Mouse (Mus musculus) T-cell, adult 2 months (primary cell): ENCODE results near the gene Ggt7.
"Not testable (repeated sequence)": the region's sequence is repeated elsewhere in the genome, so short reads cannot be mapped to it uniquely, and the experiment has no call there.

Experiments
- DNase-seq: peaks from one replicate; pipeline ENCODE4 v3.0.0; 2022; ENCODE audit warnings: low spot score

Ggt7 gene

DNA sequence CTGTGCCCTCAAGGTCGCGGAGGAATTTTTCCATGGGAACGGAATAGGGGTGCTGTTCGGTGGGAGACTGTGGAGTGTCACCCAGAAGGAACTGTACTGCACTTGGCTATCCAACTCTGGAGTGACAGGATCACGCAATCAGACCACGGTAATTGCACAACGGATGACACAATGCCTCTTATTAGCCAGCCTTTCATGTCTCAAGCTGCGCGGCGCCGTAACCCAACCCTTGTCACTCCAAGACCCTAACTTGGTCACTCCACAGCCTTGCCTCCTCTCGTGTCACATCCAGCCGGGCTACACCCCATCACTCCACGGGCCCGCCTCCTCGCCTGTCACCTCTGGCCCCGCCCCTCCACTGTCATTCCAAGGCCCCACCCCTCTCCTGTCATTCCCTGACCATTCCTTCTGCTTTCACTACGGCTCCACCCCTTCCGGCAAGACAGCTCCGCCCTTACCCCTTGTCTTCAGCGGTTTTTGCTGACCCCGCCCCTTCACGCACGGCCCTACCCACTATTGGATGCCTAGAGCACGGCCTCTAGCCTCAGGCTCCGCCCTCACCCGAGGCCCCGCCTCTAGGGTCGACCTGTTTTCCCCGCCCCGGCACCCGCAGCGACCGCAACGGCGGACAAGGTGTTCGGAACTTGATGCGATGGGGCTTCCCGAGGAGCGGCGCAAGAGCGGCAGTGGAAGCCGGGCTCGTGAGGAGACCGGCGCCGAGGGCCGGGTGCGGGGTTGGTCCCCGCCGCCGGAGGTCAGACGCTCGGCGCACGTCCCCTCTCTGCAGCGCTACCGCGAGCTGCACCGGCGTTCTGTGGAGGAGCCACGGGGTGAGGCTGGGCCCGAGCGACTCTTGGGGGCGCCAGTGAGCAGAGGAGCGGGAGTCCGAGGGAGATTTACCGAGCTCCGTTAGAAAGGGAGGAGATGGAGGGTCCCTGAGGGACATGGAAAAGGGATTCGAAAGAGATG, at the start of gene Ggt7, which contains the start of gene Acss2:
TSS of gene Ggt7 (minus strand) at position 783 of the 969 bp plus-strand sequence.
TSS of gene Acss2 (plus strand) at position 494 of the 969 bp plus-strand sequence.
- peak; percentile 97 for DNase-seq

DNA sequence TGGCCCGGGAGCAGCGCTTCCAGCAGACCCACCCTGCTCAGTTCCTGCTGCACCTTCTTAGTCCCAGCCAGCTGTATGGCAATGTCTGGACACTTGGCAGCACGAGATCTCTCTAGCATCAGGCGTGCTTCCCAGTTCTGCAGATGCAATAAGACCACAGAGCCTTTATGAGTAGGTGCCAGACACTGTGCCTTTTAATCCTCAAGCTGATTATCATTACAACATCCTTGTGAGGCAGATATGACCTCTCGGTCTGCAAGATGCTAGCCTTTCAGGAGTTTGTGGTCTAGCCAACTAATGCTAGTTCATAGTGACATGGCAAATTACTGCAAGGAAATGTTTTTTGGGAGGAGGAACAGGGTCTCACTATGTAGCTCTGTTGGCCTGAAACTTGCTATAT, 49.7 kb upstream of the Ggt7 start:
- DNase-seq, result no peak

- DNase-seq, result no peak
These were observed 44.9 kb upstream of the Ggt7 start for GRCm38 (mm10) chr2:155562934-155563333.

- no peak for DNase-seq
These were observed 44.2 kb upstream of the Ggt7 start for GRCm38 (mm10) chr2:155562209-155562608.

DNA sequence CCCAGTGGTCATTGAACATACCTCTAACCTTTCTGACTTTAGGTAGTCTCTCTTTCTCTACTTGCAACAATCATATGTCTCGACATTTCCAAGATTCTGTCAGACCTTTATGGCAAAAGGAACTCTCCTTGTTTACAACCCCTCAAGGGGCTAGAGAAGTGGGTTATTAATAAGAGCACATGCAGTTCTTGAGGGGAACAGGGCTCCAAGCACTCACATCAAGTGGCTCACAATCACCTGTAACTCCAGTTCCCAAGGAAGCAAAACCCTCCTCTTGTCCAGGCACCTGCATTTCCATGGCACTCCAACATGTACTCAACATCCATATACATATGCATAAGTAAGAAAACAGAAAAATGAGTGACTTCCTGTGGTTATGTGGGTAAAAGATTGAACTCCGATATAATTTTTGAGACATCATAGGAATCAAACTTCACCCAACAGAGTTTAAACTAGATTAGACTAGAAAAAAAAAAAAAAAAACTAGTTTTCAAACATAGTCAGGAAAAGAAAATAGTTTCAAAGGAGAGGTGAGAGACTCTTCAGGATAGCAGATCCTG, 36.5 kb upstream of the Ggt7 start:
- peak; percentile 16 for DNase-seq

DNA sequence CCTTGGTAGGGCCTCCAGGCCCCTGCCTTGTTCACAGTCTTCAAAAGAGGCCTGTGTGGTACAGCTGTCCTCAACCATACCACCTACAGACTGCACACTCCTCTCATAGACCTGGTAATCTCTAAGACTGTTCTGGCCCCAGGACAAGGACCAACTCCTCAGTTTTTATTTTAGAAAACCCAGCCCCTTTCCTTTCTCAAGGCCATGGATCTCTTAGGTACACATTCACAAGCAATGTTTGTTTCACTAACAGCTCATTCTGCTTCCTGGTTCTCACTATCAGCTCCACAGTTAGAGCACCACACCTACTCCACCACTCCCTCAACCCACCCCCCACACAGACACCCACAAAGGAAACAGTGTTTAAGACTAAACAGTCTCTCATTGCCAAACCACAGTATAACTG, 34.9 kb upstream of the Ggt7 start:
- DNase-seq, result peak; percentile 74

DNA sequence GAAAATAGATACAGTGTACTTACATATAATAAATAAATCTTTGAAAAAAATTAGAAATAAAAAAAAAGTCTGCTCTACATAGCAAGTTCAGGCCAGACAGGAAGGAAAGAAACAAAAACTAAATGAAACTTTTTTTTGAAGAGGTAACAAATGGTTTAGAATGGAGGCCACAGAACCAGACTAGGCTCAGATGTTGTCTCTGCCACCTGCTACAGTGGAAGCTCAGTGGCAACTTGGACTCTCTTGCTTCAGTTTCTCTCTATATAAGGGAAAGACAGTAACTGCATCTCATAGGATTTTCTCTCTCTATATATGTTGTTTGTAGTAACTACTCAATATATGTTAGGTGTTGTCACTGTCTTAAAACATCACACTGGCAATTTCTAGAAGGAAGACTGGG, 34.3 kb upstream of the Ggt7 start:
- DNase-seq, result no peak

- DNase-seq, result no peak
These were observed 28.9 kb upstream of the Ggt7 start for GRCm38 (mm10) chr2:155546955-155547354.

DNA sequence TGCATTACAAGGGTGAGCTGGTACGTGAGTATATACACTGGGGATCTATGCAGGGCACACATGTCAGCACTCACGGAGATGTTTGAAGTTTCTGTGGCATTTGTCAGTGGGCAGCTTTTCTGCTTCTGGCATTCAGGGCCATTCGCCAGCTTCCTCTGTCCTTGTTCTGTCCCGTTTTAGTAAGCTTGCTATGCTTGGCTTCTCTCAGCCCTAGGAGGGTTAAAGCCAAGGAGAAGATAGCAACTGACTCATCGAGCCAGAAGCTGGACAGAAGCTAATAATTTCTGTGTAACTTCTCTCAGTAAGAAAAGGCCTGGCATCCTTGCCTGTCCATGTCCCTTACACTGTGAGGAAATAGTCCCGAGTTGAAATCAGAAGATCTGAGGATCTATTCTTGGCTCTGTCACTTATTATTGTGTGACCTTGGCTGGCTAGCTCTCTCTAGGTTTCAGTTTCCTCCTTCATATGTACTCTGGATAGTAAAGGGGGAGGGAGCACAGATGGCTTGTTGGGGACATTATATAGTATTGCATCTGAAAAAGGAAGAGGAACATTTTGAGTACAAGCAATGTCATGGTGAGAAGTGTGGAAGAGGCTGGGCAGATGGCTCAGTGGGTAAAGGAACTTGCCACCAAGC, 22.9 kb upstream of the Ggt7 start:
- no peak for DNase-seq

DNA sequence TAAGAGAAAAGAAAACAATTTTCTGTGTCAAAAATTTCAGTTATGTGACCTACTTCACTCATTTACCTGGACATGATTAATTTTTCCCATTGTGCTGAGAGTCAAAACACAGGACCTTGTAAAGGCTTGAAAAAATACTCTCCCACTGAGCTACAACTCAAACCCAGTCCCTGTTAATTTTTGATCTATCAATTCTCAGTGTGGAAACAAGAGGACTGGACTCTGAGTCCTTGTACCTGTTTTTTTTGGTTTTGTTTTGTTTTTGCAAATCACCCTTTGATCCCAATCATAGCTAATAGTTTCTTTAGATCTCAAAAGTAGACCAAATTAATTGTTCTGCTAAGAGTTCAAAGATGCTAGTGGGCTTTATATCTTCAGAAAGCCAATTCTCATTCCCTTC, 21.7 kb upstream of the Ggt7 start:
- DNase-seq, result no peak

- not testable (repeated sequence) for DNase-seq
These were observed 20.5 kb upstream of the Ggt7 start for GRCm38 (mm10) chr2:155538463-155539057.

- DNase-seq, result peak; percentile 19
These were observed 19.9 kb upstream of the Ggt7 start for GRCm38 (mm10) chr2:155537761-155538462.

GRCm38 (mm10) chr2:155536292-155536691, 18.3 kb upstream of the Ggt7 start:
- DNase-seq, result no peak

DNA sequence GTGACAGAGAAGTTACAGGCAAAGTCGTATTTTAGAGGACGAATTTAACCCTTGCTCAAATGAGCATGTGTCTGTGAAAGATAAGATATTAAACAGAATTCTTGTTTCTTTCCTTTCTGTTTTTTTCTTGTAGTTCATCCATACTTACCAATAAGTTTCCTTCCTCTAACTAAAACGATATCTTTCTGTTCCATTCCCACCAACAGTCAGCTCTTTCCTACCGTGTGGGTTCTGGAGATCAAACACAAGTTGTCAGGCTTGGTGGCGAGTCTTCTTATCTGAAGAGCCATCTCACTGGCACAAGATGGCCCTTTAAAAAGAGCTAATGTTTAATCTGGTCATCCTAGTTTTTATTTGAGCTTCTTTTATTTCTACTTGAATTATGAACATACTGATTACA, 9.3 kb upstream of the Ggt7 start:
- no peak for DNase-seq

DNA sequence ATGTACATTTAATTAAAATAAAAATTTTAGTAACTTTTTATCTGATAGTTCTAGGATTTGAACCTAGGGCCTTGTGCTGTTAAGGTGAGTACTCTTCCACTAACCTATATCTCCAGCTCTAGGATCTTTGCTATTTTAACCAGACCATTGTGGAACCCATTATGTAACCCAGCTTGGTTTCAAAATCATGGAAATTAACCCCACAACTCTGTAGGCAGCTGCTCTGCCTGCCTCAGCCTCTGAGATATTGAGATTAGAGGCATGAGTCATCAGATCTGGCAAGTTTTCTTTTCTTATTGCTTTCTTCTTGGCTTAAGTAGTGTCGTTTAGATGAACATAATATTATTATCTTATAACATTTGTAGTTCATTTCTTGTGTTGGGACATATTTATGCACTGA, 6.3 kb upstream of the Ggt7 start:
- no peak for DNase-seq

- no peak for DNase-seq
These were observed 5.7 kb upstream of the Ggt7 start for GRCm38 (mm10) chr2:155523706-155524105.

GRCm38 (mm10) chr2:155518531-155519270, 664 bp upstream of the Ggt7 start:
- DNase-seq, result no peak

DNA sequence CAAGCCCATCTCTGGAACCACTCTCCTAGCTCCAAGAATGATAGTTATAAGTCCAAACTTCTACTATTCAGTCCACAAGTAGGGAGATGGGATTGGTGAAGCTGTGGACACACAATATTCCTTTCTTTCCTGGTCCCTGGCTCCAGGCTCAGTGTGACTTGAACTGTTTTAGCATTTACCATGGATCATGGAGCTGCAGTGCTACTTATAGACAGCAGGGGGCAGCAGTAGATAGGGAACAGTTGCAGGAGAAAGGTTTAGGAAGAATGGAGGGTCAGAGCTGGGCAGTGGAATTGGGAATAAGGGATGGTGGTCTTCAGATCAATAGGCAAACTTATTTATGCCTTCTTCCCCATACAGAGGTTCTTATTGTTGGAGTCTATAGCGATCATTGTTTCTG, 2.1 kb downstream of the Ggt7 start:
- peak; percentile 29 for DNase-seq

- peak; percentile 85 for DNase-seq
These were observed 3.4 kb downstream of the Ggt7 start for GRCm38 (mm10) chr2:155514666-155515065.

GRCm38 (mm10) chr2:155513543-155513942, 4.5 kb downstream of the Ggt7 start:
- DNase-seq, result no peak

- peak; percentile 70 for DNase-seq
These were observed 5.6 kb downstream of the Ggt7 start for GRCm38 (mm10) chr2:155512479-155512878.
